Mouse (Mus musculus): ENCODE measurements around the gene Fam181a. TPM values are rescaled to one million over a fixed set of nuclear protein-coding genes. Genes with fewer than 3 reads are reported as not detected.

Fam181a gene
- polyA plus RNA-seq, 1 experiment from 2014 or later, result 7.6 TPM

DNA sequence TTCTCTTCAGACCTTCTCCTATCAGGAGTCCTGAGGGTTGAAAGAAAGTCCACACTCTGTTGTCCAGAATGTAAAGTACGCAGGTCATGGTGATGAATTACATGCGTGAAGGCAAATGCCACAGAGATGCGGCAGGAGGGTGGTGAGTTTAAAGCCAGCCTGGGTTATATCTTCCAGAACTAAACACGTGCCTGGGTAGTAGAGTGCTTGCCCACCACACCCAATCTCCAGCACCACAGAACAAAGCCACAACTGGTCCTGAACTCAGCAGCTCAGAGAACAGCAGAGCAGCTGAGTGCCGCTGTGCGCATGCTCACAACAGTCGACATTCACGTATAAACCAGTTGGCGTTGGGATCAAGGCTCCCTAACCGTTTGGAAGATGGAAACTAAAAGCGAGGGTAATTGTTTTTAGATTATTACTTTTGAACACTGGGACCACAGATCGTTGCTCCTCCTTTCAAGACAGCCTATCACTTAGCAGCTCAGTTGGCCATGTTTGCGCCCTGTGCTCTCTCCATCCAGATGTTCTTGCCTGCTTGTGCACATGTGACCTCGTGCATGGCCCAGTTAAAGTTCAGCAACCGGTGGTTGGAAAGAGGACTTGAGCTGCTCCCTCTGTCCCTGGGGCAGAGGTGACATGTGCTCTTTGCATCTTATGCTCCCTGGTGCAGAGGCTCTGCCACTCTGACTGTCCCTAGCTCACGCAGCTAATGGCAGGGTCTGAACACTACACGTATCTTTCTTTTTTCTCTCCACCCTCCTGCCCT is 50.9 kb downstream of the Fam181a start:
- Histone ChIP-seq H3K4me3 (no peak overlapping the region), H3K27me3 (no peaks in the 10 kb centered on the region), H3K27ac (no peak overlapping the region), H3K36me3 (ENCODE audit: poor library complexity, severe bottlenecking) (no peaks in the 10 kb centered on the region), H3K4me1 (no peaks in the 10 kb centered on the region), H3K9me3 (replicated peaks) (no peaks in the 10 kb centered on the region), H3K4me2 (no peak overlapping the region), H3K9ac (no peak overlapping the region)
- ATAC-seq, result no peak
- WGBS, result 89% methylated on average over 17 of the region's 17 CpGs

DNA sequence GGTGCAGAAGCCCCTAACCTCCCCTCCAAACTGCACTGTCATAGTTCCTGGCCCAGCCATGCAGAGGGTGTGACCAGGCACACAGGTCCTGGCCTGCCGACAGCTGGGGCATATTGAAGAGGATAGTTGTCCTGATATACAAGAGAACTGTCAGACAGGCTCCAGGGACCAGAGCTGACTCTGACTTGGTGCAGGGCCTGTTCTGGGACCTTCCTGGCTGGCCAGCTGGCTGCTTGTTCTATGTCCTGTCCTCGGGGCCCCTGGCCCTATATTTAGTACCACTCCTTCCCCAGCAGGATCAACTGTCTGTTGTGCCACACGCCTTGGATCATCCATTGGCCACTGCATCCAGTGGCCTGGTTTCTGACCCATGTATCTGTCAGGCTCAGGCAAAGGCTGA is 51.6 kb downstream of the Fam181a start:
- 79% methylated on average over 3 of the region's 3 CpGs for WGBS
- no peak for ATAC-seq
- H3K27ac ChIP-seq, result no peak overlapping the region

More for the DNA sequence above, 51.6 kb downstream of the Fam181a start:
- Histone ChIP-seq H3K4me2 (no peak overlapping the region), H3K9me3 (replicated peaks) (no peaks in the 10 kb centered on the region), H3K9ac (no peak overlapping the region), H3K4me1 (peaks cover under 1% of the 10 kb centered on the region; the same call in 1 of the 2 replicates), H3K27me3 (no peaks in the 10 kb centered on the region), H3K36me3 (ENCODE audit: poor library complexity, severe bottlenecking) (no peaks in the 10 kb centered on the region), H3K4me3 (no peak overlapping the region)

Other genes with a start within 250 kb of the Fam181a start
- gene Prima1, start 68.8 kb upstream of the Fam181a start, polyA plus RNA-seq (2015; fragmentation: Nextera tagmentation; extraction: Ambion mirVana), result 0.39 TPM in 1 of 2 replicates, not detected in the other
- gene Asb2, start 45.0 kb downstream of the Fam181a start, polyA plus RNA-seq (2015; fragmentation: Nextera tagmentation; extraction: Ambion mirVana), result 0.40 and 0.60 TPM in 2 replicates
- gene Otub2, start 77.7 kb downstream of the Fam181a start, polyA plus RNA-seq (2015; fragmentation: Nextera tagmentation; extraction: Ambion mirVana), result 14.5 and 18.4 TPM in 2 replicates
- gene 9330161L09Rik, start 96.8 kb downstream of the Fam181a start, polyA plus RNA-seq (2015; fragmentation: Nextera tagmentation; extraction: Ambion mirVana), result 0.34 and 0.48 TPM in 2 replicates
- 149 and 175 TPM in 2 replicates for gene Ddx24, start 114.9 kb downstream of the Fam181a start, polyA plus RNA-seq (2015; fragmentation: Nextera tagmentation; extraction: Ambion mirVana)
- gene Ifi27, start 123.2 kb downstream of the Fam181a start, polyA plus RNA-seq (2015; fragmentation: Nextera tagmentation; extraction: Ambion mirVana), result 2.7 and 3.4 TPM in 2 replicates
- 1.6 and 2.5 TPM in 2 replicates for gene Ifi27l2a, start 132.7 kb downstream of the Fam181a start, polyA plus RNA-seq (2015; fragmentation: Nextera tagmentation; extraction: Ambion mirVana)
- gene Ifi27l2b, start 146.2 kb downstream of the Fam181a start, polyA plus RNA-seq (2015; fragmentation: Nextera tagmentation; extraction: Ambion mirVana), result not detected in 2 replicates
- 1.8 TPM in 2 replicates for gene Ppp4r4, start 221.3 kb downstream of the Fam181a start, polyA plus RNA-seq (2015; fragmentation: Nextera tagmentation; extraction: Ambion mirVana)